Mouse (Mus musculus) neutrophil, adult 5-6 weeks (primary cell): ENCODE data around the gene Fancc. TPM values are rescaled to one million over a fixed set of nuclear protein-coding genes. Genes with fewer than 3 reads are reported as not detected.
A peak's percentile ranks its signal among the peaks of the same experiment; 100 is the strongest.
"Not testable (repeated sequence)": the region's sequence is repeated elsewhere in the genome, so short reads cannot be mapped to it uniquely, and the experiment has no call there.

Experiments used
- ATAC-seq: fragments of 151-379, 151-347 bp; 2 replicates; pipeline ENCODE4 v1.8.0; 2017; ENCODE audit warnings: mild to moderate bottlenecking, moderate TSS enrichment; ENCODE audit not compliant: insufficient number of reproducible peaks, poor library complexity, low FRiP score, severe bottlenecking; ENCODE audit errors: extremely low read depth
- total RNA-seq: library from RNA; stranded (forward); fragments of 200-1000 nt; gene quantifications from 2 replicates; pipeline ENCODE4 v1.2.3, GENCODE M21; 2017

The Fancc gene
- total RNA-seq, 1 experiment from 2014 or later = 13.0 TPM

GRCm38 (mm10) chr13:63382206-63382605 lies 114.9 kb downstream of the Fancc start:
- ATAC-seq = no peak

- ATAC-seq = no peak
Observed at GRCm38 (mm10) chr13:63373460-63374166, 123.5 kb downstream of the Fancc start.

GRCm38 (mm10) chr13:63361755-63362154 lies 135.3 kb downstream of the Fancc start:
- no peak for ATAC-seq

- no peak for ATAC-seq
Observed at GRCm38 (mm10) chr13:63360111-63360885, 136.8 kb downstream of the Fancc start.

- no peak for ATAC-seq
Observed at GRCm38 (mm10) chr13:63359393-63359792, 137.7 kb downstream of the Fancc start.

- ATAC-seq = peak; percentile 51; the same call in 1 of the 2 replicates
Observed at GRCm38 (mm10) chr13:63356558-63356957, 140.5 kb downstream of the Fancc start.

GRCm38 (mm10) chr13:63356101-63356500 lies 141.0 kb downstream of the Fancc start:
- no peak for ATAC-seq

GRCm38 (mm10) chr13:63353312-63353711 lies 143.8 kb downstream of the Fancc start:
- not testable (repeated sequence) for ATAC-seq

- ATAC-seq = no peak
Observed at GRCm38 (mm10) chr13:63350076-63350475, 147.0 kb downstream of the Fancc start.

- ATAC-seq = no peak
Observed at GRCm38 (mm10) chr13:63347639-63348038, 149.4 kb downstream of the Fancc start.

GRCm38 (mm10) chr13:63345476-63346225 lies 151.4 kb downstream of the Fancc start:
- ATAC-seq = no peak

- no peak for ATAC-seq
Observed at GRCm38 (mm10) chr13:63344481-63344880, 152.6 kb downstream of the Fancc start.

- ATAC-seq = no peak
Observed at GRCm38 (mm10) chr13:63342781-63343180, 154.3 kb downstream of the Fancc start.

GRCm38 (mm10) chr13:63339946-63340345 lies 157.1 kb downstream of the Fancc start:
- no peak for ATAC-seq

- ATAC-seq = no peak
Observed at GRCm38 (mm10) chr13:63337239-63337960, 159.7 kb downstream of the Fancc start.

- ATAC-seq = no peak
Observed at GRCm38 (mm10) chr13:63336335-63336734, 160.7 kb downstream of the Fancc start.

GRCm38 (mm10) chr13:63335421-63336134 lies 161.5 kb downstream of the Fancc start:
- ATAC-seq = no peak

- peak; percentile 70 for ATAC-seq
Observed at GRCm38 (mm10) chr13:63332576-63333300, 164.3 kb downstream of the Fancc start.
